Mouse (Mus musculus): ENCODE data around the gene Bcorl1. TPM values are rescaled to one million over a fixed set of nuclear protein-coding genes. Genes with fewer than 3 reads are reported as not detected.
A peak's percentile ranks its signal among the peaks of the same experiment; 100 is the strongest.

Bcorl1 gene
- total RNA-seq, 2 experiments from 2014 or later = 3.3 to 4.6 TPM

GRCm38 (mm10) chrX:48439036-48439435 is 97.9 kb downstream of the Bcorl1 start:
- peak; percentile 91 for ATAC-seq (ENCODE audit: poor library complexity, severe bottlenecking)

DNA sequence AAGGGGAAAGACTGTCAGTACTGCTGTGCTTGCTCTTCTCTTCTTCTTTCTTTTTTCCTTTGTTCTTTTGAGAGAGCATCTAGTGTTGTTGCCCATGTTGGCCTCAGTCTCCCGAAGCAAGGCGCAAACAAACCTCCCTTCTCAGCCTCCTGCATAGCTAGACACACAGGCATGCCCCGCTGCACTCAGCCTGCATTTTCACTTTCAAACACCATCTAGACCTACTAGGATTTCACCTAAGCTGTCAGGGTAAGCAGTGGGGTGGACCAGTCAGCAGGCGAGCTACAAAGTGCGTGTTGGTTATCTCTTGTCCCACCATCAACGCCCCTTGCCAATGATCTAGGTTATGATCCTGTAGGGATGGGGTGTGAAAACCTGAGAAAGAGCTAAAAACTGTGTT is 100.4 kb downstream of the Bcorl1 start:
- ATAC-seq (ENCODE audit: poor library complexity, severe bottlenecking) = no peak

DNA sequence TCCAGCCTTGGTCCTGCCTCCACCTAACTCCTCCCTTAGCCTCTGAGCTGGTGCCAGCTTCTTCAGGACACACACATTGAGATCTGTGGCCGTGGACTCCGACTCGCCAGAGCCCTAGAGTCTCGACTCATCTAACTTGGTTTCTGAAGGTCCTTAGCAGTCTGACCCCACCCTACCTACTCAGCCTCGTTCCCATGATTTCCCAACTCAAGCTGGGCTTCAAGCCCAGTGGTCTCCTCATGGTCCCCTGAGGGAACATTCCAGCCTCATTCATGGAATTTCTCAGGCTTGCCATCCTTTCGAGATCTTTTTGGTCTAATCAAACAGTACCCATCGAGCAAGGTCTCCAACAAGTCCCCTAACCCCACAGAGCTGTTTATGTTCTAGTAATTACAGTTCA is 100.8 kb downstream of the Bcorl1 start:
- ATAC-seq (ENCODE audit: poor library complexity, severe bottlenecking) = no peak

GRCm38 (mm10) chrX:48444677-48445076 is 103.5 kb downstream of the Bcorl1 start:
- ATAC-seq (ENCODE audit: poor library complexity, severe bottlenecking) = no peak

- ATAC-seq (ENCODE audit: poor library complexity, severe bottlenecking) = no peak
Measured at GRCm38 (mm10) chrX:48449646-48450045, 108.5 kb downstream of the Bcorl1 start.

DNA sequence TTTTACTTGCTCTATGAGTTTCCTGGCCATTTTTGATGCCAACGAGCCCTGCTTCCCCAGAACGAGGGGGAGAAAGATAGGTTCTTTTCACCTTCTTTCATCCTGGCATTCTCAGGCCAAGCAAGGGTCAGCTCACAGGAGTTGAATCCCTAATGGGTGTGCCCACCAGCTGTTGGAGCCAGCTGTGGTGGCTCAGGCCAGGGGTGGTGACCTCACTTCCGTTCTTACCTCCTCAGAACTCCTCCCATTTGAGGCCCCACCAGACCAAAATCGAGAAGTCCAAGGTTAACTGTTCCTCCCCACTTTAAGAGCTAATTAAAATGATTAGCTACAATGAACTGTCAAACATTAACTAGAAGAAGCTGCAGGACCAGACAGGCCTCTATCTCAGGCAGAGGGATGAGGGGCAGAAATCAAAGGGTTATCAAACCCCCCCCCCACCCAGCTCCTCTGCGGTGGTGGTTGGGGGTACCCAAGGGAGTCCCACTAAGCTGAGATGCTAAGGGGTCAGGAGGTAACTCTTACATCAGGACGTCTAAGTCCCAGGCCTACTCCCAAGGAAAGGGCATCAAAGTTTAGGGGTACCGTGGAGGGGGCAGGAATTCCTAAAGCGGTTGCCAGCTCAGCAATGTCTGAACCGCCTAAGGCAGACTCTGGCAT is 111.2 kb downstream of the Bcorl1 start:
- ATAC-seq (ENCODE audit: poor library complexity, severe bottlenecking) = peak; percentile 47

DNA sequence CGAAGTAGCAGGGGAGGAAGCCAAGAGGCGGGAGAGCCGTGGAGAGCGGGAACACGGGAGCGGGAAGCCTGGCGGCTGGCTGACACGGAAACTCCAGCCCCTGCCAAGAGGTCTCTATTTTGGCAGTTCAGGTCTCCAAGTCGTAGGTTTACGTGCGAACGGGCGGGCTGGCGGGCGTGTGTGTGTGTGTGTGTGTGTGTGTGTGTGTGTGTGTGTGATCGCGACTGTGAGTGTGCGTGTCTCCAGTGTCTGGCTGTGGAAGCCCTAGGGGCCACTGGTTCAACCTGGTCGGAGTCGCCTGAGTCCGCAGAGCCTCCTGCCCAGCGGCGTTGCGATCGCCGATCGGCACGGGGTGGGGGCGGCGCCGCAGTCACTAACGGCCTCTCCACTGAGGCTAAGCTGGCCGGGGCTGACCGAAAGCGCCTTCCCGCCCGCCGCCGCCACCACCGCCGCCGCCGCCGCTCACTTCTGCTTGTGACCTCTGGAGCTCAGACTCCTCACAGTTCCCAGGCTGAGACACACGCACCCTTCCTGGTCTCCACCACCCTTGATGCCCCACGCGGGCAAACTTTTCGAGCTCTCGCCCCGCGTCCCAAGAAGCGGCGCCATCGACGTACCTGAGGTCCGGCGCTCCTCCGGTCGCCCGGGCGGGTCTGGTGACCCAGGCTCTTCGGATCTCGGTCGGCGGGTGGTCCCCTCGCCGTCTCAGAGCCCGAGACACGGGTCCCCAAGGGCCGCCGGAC is 111.9 kb downstream of the Bcorl1 start:
- ATAC-seq (ENCODE audit: poor library complexity, severe bottlenecking) = peak; percentile 20

DNA sequence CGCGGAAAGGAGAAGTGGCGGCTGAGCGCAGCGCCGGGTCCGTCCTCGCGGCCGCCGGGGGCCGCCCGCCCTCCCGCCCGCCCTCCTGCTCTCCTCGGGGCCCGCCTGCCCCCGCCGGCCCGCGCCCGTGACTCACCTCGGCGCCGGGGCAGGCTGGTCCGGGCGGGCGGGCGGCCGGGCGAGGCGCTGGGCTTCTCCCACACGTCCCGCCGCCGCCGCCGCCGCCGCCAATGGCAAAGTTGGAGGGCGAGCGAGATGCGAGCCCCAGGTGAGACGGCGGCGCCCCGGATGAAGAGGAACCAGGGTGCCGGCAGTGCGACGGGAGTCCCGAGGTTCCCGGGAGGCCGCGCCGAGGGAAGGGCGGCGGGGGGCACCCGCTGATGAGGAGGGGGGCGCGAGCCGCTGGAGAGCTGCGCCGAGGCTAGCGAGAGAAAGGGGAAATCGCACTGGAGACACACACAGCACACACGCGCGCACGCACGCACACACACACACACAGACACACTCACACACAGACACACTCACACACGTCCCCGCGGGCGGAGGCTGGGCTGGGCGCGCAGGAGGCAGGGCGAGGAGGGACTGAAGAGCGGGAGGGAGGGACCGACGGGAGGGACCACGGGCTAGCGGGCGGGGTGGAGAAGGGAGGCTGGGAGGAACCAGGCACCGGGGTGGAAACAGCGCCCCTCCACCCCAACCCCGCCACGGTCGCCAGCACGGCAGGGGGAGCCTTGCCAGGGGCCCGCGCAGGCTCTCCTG is 112.8 kb downstream of the Bcorl1 start:
- ATAC-seq (ENCODE audit: poor library complexity, severe bottlenecking) = peak; percentile 92

DNA sequence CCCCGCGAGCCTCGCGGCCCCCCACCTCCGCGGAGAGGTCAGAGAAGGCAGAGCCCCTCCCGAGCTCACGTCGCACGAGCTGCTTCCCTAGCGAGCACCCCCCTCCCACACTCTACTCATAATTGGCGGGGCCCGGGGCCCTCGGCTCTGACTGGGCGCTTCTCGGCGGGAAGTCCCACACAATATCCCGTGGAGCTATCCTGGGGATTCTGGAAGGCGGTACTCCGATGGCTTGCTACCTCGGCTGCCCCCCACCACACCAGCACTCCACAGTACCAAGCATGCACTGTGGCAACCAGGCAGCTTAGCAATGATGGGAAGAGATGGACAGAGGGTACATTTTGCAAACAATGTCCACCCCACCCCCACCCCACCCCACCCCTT is 113.3 kb downstream of the Bcorl1 start:
- no peak for ATAC-seq (ENCODE audit: poor library complexity, severe bottlenecking)

DNA sequence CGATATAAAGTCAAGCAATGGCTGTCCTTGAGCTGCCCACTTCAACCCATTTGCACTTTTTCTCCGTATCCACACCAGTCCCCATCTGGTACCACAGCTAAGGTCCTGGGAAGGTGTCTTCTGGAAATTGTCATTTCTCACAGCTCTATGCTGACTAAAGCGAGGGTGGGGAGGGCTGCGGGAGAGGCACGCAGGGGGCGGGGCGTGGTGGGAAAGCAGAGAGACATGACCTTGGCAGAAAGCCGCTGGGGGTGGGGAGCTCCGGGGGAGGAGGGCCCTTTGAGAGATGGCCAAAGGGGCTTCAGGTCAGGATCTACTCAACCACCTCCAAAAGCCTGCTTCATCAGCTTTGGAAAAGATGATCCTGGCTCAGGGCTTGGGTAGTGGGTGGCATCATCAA is 113.9 kb downstream of the Bcorl1 start:
- ATAC-seq (ENCODE audit: poor library complexity, severe bottlenecking) = no peak

DNA sequence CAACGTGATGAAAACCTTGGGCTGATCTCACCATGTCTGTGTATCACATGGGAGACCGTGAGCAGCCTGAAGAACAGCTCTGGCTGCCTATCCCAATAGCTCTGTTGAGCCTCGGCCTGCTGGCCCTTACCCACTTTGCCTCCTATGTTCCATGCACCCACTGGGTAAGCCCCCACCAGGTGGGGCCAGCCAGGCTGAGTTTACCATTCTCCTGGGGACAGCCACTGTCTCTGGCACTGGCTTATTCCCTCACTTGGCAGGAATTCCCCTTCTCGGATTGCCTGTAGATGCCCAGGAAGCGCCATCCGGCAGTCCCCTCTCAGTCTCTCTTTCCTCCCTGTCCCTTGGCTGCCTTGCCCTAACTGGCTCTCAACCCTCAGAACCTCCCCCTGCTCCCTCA is 115.8 kb downstream of the Bcorl1 start:
- ATAC-seq (ENCODE audit: poor library complexity, severe bottlenecking) = no peak

Other genes with a start within 250 kb of the Bcorl1 start
- not detected in 2 replicates for gene Xpnpep2, start 232.6 kb upstream of the Bcorl1 start, total RNA-seq (2015)
- gene Xpnpep2, start 232.6 kb upstream of the Bcorl1 start, total RNA-seq (2017) = not detected in 2 replicates
- 96.3 and 105 TPM in 2 replicates for gene Sash3, start 194.9 kb upstream of the Bcorl1 start, total RNA-seq (2015)
- gene Sash3, start 194.9 kb upstream of the Bcorl1 start, total RNA-seq (2017) = 146 and 154 TPM in 2 replicates
- gene Zdhhc9, start 132.5 kb upstream of the Bcorl1 start, total RNA-seq (2015) = 66.9 and 68.7 TPM in 2 replicates
- gene Zdhhc9, start 132.5 kb upstream of the Bcorl1 start, total RNA-seq (2017) = 16.4 and 20.0 TPM in 2 replicates
- 24.4 and 28.7 TPM in 2 replicates for gene Utp14a, start 84.5 kb upstream of the Bcorl1 start, total RNA-seq (2015)
- gene Utp14a, start 84.5 kb upstream of the Bcorl1 start, total RNA-seq (2017) = 51.5 and 56.4 TPM in 2 replicates
- 122 and 133 TPM in 2 replicates for gene Elf4, start 121.8 kb downstream of the Bcorl1 start, total RNA-seq (2015)
- 40.3 and 45.8 TPM in 2 replicates for gene Elf4, start 121.8 kb downstream of the Bcorl1 start, total RNA-seq (2017)
- 42.6 and 48.4 TPM in 2 replicates for gene Aifm1, start 172.2 kb downstream of the Bcorl1 start, total RNA-seq (2015)
- 39.2 and 42.8 TPM in 2 replicates for gene Aifm1, start 172.2 kb downstream of the Bcorl1 start, total RNA-seq (2017)
- not detected in 2 replicates for gene Rab33a, start 177.9 kb downstream of the Bcorl1 start, total RNA-seq (2015)
- not detected in 2 replicates for gene Rab33a, start 177.9 kb downstream of the Bcorl1 start, total RNA-seq (2017)